Mouse (Mus musculus) limb, embryonic 11.5 days (tissue): ENCODE results near the gene Atp6v0a1. TPM values are rescaled to one million over a fixed set of nuclear protein-coding genes. Genes with fewer than 3 reads are reported as not detected.

Experiments used
- ATAC-seq: fragments of 200-750 bp; cut with Nextera tagmentation; 2 replicates; pipeline ENCODE4 v1.8.0; 2017; ENCODE audit warnings: low read depth; ENCODE audit not compliant: insufficient number of reproducible peaks, low FRiP score, low TSS enrichment
- DNase-seq: peaks from one replicate; pipeline ENCODE4 v3.0.0-alpha.2; 2015; ENCODE audit warnings: low spot score
- H3K27ac ChIP-seq: fragments of 300-500 bp; sonication (generic); replicated peaks from 2 replicates; pipeline ENCODE4 v1.5.1; 2014; ENCODE audit warnings: low read depth, mild to moderate bottlenecking, low read length
- H3K27me3 ChIP-seq: fragments of 300-500 bp; sonication (generic); 2 replicates; pipeline ENCODE4 v1.6.1; 2014; ENCODE audit warnings: mild to moderate bottlenecking, low read length, mixed read lengths; ENCODE audit not compliant: control insufficient read depth, insufficient read depth
- H3K36me3 ChIP-seq: fragments of 300-500 bp; sonication (generic); 2 replicates; pipeline ENCODE4 v1.6.1; 2014; ENCODE audit warnings: mild to moderate bottlenecking, low read length, moderate library complexity, mixed read lengths; ENCODE audit not compliant: control insufficient read depth, insufficient read depth
- H3K4me1 ChIP-seq: fragments of 300-500 bp; sonication (generic); 2 replicates; pipeline ENCODE4 v1.6.1; 2014; ENCODE audit warnings: low read length, mixed read lengths; ENCODE audit not compliant: control insufficient read depth, insufficient read depth
- H3K4me2 ChIP-seq: fragments of 300-500 bp; sonication (generic); 2 replicates; pipeline ENCODE4 v1.6.1; 2014; ENCODE audit warnings: low read depth, mild to moderate bottlenecking, moderate library complexity; ENCODE audit not compliant: severe bottlenecking
- H3K4me3 ChIP-seq: fragments of 300-500 bp; sonication (generic); 2 replicates; pipeline ENCODE4 v1.5.1; 2014; ENCODE audit warnings: low read depth, low read length
- H3K9ac ChIP-seq: fragments of 300-500 bp; sonication (generic); 2 replicates; pipeline ENCODE4 v1.6.1; 2014; ENCODE audit warnings: mild to moderate bottlenecking, low read length
- H3K9me3 ChIP-seq: fragments of 300-500 bp; sonication (generic); 2 replicates; pipeline ENCODE4 v1.6.1; 2016; ENCODE audit warnings: low read length; ENCODE audit not compliant: control insufficient read depth
- WGBS: fragments of 180-500 bp; shearing (Covaris S2); extraction: QIAGEN DNeasy Blood & Tissue Kit; methylation state at CpG from one replicate; pipeline ENCODE4 v1.1.7; 2014; 5-methylcytosine and 5-hydroxymethylcytosine counted together
- polyA plus RNA-seq: library from polyadenylated mRNA; unstranded; fragments of >200 nt; fragmentation: Nextera tagmentation; extraction: Ambion mirVana; gene quantifications from 2 replicates; pipeline ENCODE4 v1.2.1, GENCODE M21; 2014

Gene Atp6v0a1
- polyA plus RNA-seq, 1 experiment from 2014 or later: 27.1 TPM

DNA sequence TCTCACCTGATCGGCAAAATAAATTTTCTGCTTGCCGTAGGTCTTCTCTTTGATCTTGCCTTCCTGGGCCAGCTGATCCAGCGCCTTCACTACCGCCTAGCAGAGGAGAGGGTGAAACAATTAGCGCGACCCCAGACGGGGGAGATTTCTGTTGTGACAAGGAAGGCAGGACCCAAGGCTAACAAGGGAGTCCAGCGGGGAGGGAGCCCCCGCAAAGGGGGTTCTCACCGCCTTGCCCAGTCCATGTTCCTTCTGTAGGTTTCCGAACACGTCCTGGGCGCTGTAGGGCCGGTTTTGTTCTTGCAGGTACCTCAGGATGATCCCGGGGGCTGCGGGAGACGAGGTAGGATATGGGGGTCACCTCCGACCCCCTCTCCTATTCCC lies 85.7 kb downstream of the Atp6v0a1 start:
- ATAC-seq (peak; percentile 33; the same call in 1 of the 2 replicates), DNase-seq (no peak)
- H3K36me3 ChIP-seq: peaks cover 34% of the 10 kb centered on the region
- WGBS: under 1% methylated on average over 18 of the region's 18 CpGs
- H3K4me1 ChIP-seq: no peaks in the 10 kb centered on the region; the same call in 1 of the 2 replicates
- peak overlapping the region; percentile 82 for H3K9ac ChIP-seq
- H3K9me3 ChIP-seq: no peaks in the 10 kb centered on the region
- no peaks in the 10 kb centered on the region for H3K27me3 ChIP-seq
- peak overlapping the region; percentile 73 for H3K4me3 ChIP-seq
- H3K27ac ChIP-seq: 0 out of 2 replicates have a peak overlapping the region, but pooled peaks have one; percentile 56
- H3K4me2 ChIP-seq: peak overlapping the region; percentile 78

GRCm38 (mm10) chr11:101095314-101096024 lies 86.2 kb downstream of the Atp6v0a1 start, which contains the start of gene Psmc3ip:
Gene Psmc3ip, minus strand, starts transcription at chr11:101095436.
- Histone ChIP-seq H3K9me3 (no peaks in the 10 kb centered on the region), H3K27ac (0 out of 2 replicates have a peak within 1 kb of the TSS, but pooled peaks have one; percentile 56), H3K4me3 (peak within 1 kb of the TSS; percentile 73), H3K4me2 (peak within 1 kb of the TSS; percentile 78), H3K27me3 (no peaks in the 10 kb centered on the region), H3K4me1 (no peaks in the 10 kb centered on the region; the same call in 1 of the 2 replicates), H3K9ac (peak within 1 kb of the TSS; percentile 82), H3K36me3 (peaks cover 30% of the 10 kb centered on the region)
- DNase-seq: peak; percentile 97
- under 1% methylated on average over 43 of the region's 43 CpGs for WGBS
- peak; percentile 91 for ATAC-seq

GRCm38 (mm10) chr11:101098231-101098630 lies 89.0 kb downstream of the Atp6v0a1 start:
- Histone ChIP-seq H3K9ac (no peak overlapping the region), H3K27ac (no peak overlapping the region), H3K4me1 (no peaks in the 10 kb centered on the region; the same call in 1 of the 2 replicates), H3K4me2 (no peak overlapping the region), H3K4me3 (no peak overlapping the region), H3K9me3 (no peaks in the 10 kb centered on the region), H3K36me3 (peaks cover 28% of the 10 kb centered on the region), H3K27me3 (no peaks in the 10 kb centered on the region)
- ATAC-seq: no peak
- DNase-seq: no peak
- WGBS: 90% methylated on average over 8 of the region's 8 CpGs

- 85% methylated on average over 5 of the region's 5 CpGs for WGBS
- H3K9me3 ChIP-seq: no peaks in the 10 kb centered on the region
- ATAC-seq (no peak), DNase-seq (no peak)
- H3K4me1 ChIP-seq: no peaks in the 10 kb centered on the region
- H3K27ac ChIP-seq: no peak overlapping the region
- no peak overlapping the region for H3K9ac ChIP-seq
- H3K36me3 ChIP-seq: peaks cover 20% of the 10 kb centered on the region
- H3K27me3 ChIP-seq: no peaks in the 10 kb centered on the region
- H3K4me3 ChIP-seq: no peak overlapping the region
- no peak overlapping the region for H3K4me2 ChIP-seq
Measured at GRCm38 (mm10) chr11:101103011-101103410, 93.8 kb downstream of the Atp6v0a1 start.

DNA sequence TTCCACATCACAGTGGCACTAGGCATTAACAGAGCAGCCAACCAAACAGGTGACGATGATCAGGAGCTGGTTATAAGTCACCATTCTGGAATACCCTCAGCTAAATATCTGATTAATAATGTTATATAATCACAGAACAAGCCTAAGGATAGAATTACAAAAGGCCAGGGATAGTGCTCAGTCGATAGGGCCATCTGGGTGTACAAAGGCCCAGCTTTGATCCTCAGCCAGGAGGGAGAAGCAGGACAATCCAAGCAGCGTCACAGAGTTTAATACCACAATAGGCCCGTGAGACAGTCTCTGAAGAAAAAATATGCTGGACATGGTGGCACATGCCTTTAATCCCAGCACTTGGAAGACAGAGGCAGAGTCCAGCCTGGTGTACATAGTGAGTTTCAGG lies 100.1 kb downstream of the Atp6v0a1 start:
- WGBS: 86% methylated on average over 4 of the region's 4 CpGs
- ATAC-seq (no peak), DNase-seq (no peak)
- Histone ChIP-seq H3K36me3 (peaks cover 2% of the 10 kb centered on the region; the same call in 1 of the 2 replicates), H3K27ac (no peak overlapping the region), H3K9me3 (no peaks in the 10 kb centered on the region), H3K4me1 (no peaks in the 10 kb centered on the region), H3K9ac (no peak overlapping the region), H3K4me2 (no peak overlapping the region), H3K4me3 (no peak overlapping the region), H3K27me3 (no peaks in the 10 kb centered on the region)

GRCm38 (mm10) chr11:101110708-101111107 lies 101.5 kb downstream of the Atp6v0a1 start:
- H3K36me3 ChIP-seq: peaks cover 2% of the 10 kb centered on the region; the same call in 1 of the 2 replicates
- no peaks in the 10 kb centered on the region for H3K4me1 ChIP-seq
- H3K27ac ChIP-seq: no peak overlapping the region
- H3K4me3 ChIP-seq: no peak overlapping the region
- H3K9me3 ChIP-seq: no peaks in the 10 kb centered on the region
- 53% methylated on average over 5 of the region's 5 CpGs for WGBS
- no peak for DNase-seq
- H3K4me2 ChIP-seq: no peak overlapping the region
- H3K9ac ChIP-seq: no peak overlapping the region
- ATAC-seq: no peak
- no peaks in the 10 kb centered on the region for H3K27me3 ChIP-seq

GRCm38 (mm10) chr11:101111178-101111577 lies 101.9 kb downstream of the Atp6v0a1 start:
- ATAC-seq: no peak
- WGBS: 91% methylated on average over 4 of the region's 4 CpGs
- H3K36me3 ChIP-seq: peaks cover 2% of the 10 kb centered on the region; the same call in 1 of the 2 replicates

DNA sequence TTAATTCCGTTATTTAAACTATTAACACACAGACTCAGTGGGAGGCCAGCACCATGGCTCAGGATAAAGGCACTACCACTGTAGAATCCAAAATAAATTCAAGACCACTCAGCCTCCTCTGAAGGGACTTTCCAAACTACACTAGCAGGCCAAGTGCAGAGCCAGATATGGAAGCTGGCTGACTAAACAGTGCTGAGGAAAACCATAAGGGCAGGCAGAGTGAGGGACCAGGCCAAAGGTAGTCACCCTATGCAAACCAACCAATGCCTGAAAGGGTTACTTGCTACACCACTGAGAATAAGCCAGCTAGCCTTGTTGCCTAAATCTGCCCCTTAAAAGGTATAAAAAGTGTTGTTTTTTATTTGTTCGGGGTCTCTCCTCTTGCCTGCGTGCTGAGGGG lies 102.9 kb downstream of the Atp6v0a1 start:
- ATAC-seq (no peak), DNase-seq (no peak)
- Histone ChIP-seq H3K27me3 (no peaks in the 10 kb centered on the region), H3K27ac (no peak overlapping the region), H3K9ac (no peak overlapping the region), H3K36me3 (peaks cover 2% of the 10 kb centered on the region; the same call in 1 of the 2 replicates), H3K9me3 (no peaks in the 10 kb centered on the region), H3K4me3 (no peak overlapping the region), H3K4me2 (no peak overlapping the region), H3K4me1 (no peaks in the 10 kb centered on the region)
- WGBS: 88% methylated on average over 3 of the region's 3 CpGs

More at GRCm38 (mm10) chr11:101111178-101111577, 101.9 kb downstream of the Atp6v0a1 start:
- no peaks in the 10 kb centered on the region for H3K27me3 ChIP-seq
- no peak for DNase-seq
- H3K9ac ChIP-seq: no peak overlapping the region
- H3K4me2 ChIP-seq: no peak overlapping the region
- no peaks in the 10 kb centered on the region for H3K9me3 ChIP-seq
- no peak overlapping the region for H3K27ac ChIP-seq
- H3K4me1 ChIP-seq: no peaks in the 10 kb centered on the region
- no peak overlapping the region for H3K4me3 ChIP-seq
